In the genomic region with DNA sequence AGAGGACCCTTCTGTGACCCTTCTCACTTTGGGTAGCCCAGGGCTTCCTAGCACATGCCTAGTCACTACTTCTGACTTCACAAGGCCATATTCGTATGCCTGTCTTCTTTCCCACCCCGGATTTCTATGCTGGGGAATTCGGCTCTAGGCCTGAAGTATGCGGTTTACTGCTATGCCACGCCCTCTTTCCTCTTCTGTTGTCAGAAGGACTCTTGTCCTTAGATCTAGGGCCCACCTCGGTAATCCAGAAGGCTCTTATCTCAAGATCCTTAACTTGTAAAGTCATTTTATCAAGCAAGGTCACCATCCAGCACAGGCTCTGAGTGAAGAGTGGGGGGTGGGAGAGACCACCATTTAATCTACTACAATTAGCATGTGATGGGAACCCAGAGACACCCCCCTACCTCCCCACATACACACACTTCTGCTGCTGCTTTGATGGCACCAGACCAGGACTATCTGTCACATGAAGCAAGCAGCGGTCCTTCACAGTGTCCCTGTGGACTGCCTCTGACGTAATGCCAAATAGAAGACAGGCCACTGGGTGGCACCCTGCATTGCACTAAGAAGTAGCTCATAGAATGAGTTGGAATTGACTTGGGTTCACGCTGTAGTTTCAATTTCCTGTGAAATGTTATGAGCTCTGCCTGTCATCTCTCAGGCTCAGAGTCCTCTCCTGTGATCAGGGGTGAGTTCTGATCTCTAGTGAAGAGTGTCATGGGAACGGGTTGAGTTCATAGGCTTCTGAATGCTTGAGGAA, we compare ENCODE assay signal across 1 mouse cellular context.
A peak's percentile ranks its signal among the peaks of the same experiment; 100 is the strongest.
TF ChIP-seq lines count a peak whose summit lies in the region.

No protein-coding gene starts in this region.

TF ChIP-seq in CH12.LX, 34 proteins besides CTCF, POLR2A, EP300 and RAD21 (continued from another document):
- TF ChIP-seq IRF4 (IDR thresholded peaks at IDR 0.05; ENCODE audit: low read depth, low read length) (peak; percentile 58; the same call in 1 of the 2 replicates), MEF2A (IDR thresholded peaks at IDR 0.05; ENCODE audit: borderline replicate concordance, low read depth, low read length) (peak; percentile 25; the same call in 1 of the 2 replicates), ETS1 (conservative IDR thresholded peaks at IDR 0.05; ENCODE audit: low read depth, low read length) (peak; percentile 70), CHD2 (IDR thresholded peaks at IDR 0.05; ENCODE audit: low read length) (no peak), BHLHE40 (IDR thresholded peaks at IDR 0.05; ENCODE audit: low read depth, low read length) (peak; percentile 81)
